Mouse (Mus musculus) embryonic facial prominence, embryonic 15.5 days (tissue): ENCODE results near the gene Gstm2. TPM values are rescaled to one million over a fixed set of nuclear protein-coding genes. Genes with fewer than 3 reads are reported as not detected.
"Not testable (repeated sequence)": the region's sequence is repeated elsewhere in the genome, so short reads cannot be mapped to it uniquely, and the experiment has no call there.

Experiments
- ATAC-seq: fragments of 200-750 bp; cut with Nextera tagmentation; 2 replicates; pipeline ENCODE4 v1.8.0; 2017; ENCODE audit warnings: low read depth, moderate TSS enrichment; ENCODE audit not compliant: insufficient number of reproducible peaks, low FRiP score, low TSS enrichment
- H3K27ac ChIP-seq: fragments of 300-500 bp; sonication (generic); replicated peaks from 2 replicates; pipeline ENCODE4 v1.5.1; 2015; ENCODE audit warnings: mild to moderate bottlenecking, inconsistent platforms
- H3K27me3 ChIP-seq: fragments of 300-500 bp; sonication (generic); 2 replicates; pipeline ENCODE4 v1.6.1; 2015; ENCODE audit warnings: inconsistent platforms
- H3K36me3 ChIP-seq: fragments of 300-500 bp; sonication (generic); 2 replicates; pipeline ENCODE4 v1.6.1; 2015; ENCODE audit warnings: mild to moderate bottlenecking, inconsistent platforms
- H3K4me1 ChIP-seq: fragments of 300-500 bp; sonication (generic); 2 replicates; pipeline ENCODE4 v1.6.1; 2015; ENCODE audit warnings: inconsistent platforms
- H3K4me2 ChIP-seq: fragments of 300-500 bp; sonication (generic); replicated peaks from 2 replicates; pipeline ENCODE4 v1.6.1; 2015; ENCODE audit warnings: mild to moderate bottlenecking, inconsistent platforms
- H3K4me3 ChIP-seq: fragments of 300-500 bp; sonication (generic); replicated peaks from 2 replicates; pipeline ENCODE4 v1.5.1; 2015; ENCODE audit warnings: mild to moderate bottlenecking, inconsistent platforms
- H3K9ac ChIP-seq: fragments of 300-500 bp; sonication (generic); 2 replicates; pipeline ENCODE4 v1.6.1; 2015; ENCODE audit warnings: inconsistent platforms
- H3K9me3 ChIP-seq: fragments of 300-500 bp; sonication (generic); replicated peaks from 2 replicates; pipeline ENCODE4 v1.6.1; 2016; ENCODE audit warnings: inconsistent platforms
- WGBS: fragments of 180-500 bp; shearing (Covaris S2); methylation state at CpG from one replicate; pipeline ENCODE4 v1.1.7; 2015; 5-methylcytosine and 5-hydroxymethylcytosine counted together
- polyA plus RNA-seq: library from polyadenylated mRNA; unstranded; fragments of >200 nt; fragmentation: Nextera tagmentation; extraction: Ambion mirVana; gene quantifications from 2 replicates; pipeline ENCODE4 v1.2.1, GENCODE M21; 2015

The Gstm2 gene
- 60.2 and 73.5 TPM in 2 replicates for polyA plus RNA-seq

DNA sequence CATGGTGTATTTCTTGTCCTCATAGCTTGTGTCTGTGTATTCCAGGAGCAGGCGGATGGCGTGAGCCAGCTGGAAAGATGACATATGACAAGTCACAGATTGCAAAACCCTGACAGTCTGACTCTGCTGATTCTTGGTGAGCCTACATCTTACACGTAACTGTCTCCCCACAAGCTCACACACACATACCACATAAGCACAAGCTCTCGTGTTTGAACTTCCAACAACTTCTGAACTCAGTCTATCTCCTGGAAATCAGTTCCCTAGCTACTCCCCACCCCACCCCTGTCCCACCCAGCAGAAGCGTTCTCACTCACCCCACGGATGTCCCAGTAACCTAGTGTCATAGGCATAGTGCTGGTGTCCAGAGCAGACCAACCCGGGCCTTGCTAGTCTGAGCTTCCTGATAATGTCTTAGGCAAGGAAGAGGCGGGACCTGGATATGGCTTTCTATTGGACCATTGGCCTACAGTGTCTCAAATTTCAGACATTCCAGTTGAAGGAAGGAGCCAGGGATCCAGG, at the start of gene Gstm2:
Gstm2 (minus strand) TSS at position 413 of the 522 bp plus-strand sequence.
- Histone ChIP-seq H3K27ac (no peak within 1 kb of the TSS; the same call in 1 of the 2 replicates), H3K4me1 (0 out of 2 replicates have a peak, but pooled peaks cover 4% of the 10 kb centered on the region)

DNA sequence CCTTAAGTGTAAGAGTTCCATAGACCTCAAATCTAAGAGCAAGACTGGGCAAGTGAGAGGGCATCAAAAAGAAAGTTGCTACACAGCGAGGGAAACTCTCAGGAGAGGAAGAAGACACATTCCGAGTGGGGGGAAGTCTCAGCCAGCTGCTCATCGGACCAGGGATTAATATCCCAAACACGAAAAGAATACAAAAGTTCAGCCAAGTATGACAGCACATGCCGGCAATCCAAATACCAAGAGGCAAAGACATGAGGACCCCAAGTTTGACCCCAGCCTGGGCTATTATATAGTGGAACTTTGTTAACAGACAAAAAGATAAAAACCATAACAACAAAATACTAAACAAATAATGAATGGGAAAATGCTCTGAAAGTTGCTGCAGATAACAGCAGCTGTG, 46.9 kb upstream of the Gstm2 start:
- Histone ChIP-seq H3K4me2 (no peak overlapping the region), H3K4me1 (no peaks in the 10 kb centered on the region), H3K9ac (no peak overlapping the region), H3K27ac (no peak overlapping the region), H3K36me3 (no peaks in the 10 kb centered on the region), H3K27me3 (no peaks in the 10 kb centered on the region), H3K9me3 (no peaks in the 10 kb centered on the region), H3K4me3 (no peak overlapping the region)
- ATAC-seq: no peak
- WGBS: 58% methylated on average over 5 of the region's 5 CpGs

More for the DNA sequence above, at the start of gene Gstm2:
- H3K9me3 ChIP-seq: no peaks in the 10 kb centered on the region
- peak; percentile 73; the same call in 1 of the 2 replicates for ATAC-seq
- whole genome bisulfite sequencing: 39% methylated on average over 8 of the region's 8 CpGs
- no peaks in the 10 kb centered on the region for H3K27me3 ChIP-seq
- peak within 1 kb of the TSS; percentile 18; the same call in 1 of the 2 replicates for H3K4me2 ChIP-seq
- H3K9ac ChIP-seq: no peak within 1 kb of the TSS
- H3K36me3 ChIP-seq: no peaks in the 10 kb centered on the region
- H3K4me3 ChIP-seq: peak within 1 kb of the TSS; percentile 23

DNA sequence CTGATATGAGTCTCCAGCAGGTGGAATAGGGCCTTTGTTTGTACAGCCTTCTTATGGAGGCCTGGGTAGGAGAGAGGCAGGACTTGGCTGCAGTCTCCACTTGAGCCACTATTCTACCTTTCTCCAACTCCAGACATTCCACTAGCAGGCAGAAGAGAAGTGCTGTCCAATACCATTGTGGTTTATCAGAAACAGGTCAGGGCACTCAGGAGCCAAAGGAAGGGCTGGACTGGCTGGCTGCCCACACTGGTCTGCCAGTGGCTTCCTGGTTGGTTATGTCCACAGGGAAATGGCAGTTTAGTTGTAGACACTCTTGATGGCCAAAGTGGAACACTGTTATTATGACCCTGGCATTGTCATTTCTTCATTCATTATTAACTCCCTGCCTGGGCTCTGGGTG, 45.9 kb upstream of the Gstm2 start:
- no peak overlapping the region for H3K4me3 ChIP-seq
- H3K27me3 ChIP-seq: no peaks in the 10 kb centered on the region
- H3K36me3 ChIP-seq: no peaks in the 10 kb centered on the region
- H3K4me1 ChIP-seq: no peaks in the 10 kb centered on the region
- no peaks in the 10 kb centered on the region for H3K9me3 ChIP-seq
- no peak overlapping the region for H3K9ac ChIP-seq
- no peak overlapping the region for H3K27ac ChIP-seq
- no peak for ATAC-seq
- H3K4me2 ChIP-seq: no peak overlapping the region

DNA sequence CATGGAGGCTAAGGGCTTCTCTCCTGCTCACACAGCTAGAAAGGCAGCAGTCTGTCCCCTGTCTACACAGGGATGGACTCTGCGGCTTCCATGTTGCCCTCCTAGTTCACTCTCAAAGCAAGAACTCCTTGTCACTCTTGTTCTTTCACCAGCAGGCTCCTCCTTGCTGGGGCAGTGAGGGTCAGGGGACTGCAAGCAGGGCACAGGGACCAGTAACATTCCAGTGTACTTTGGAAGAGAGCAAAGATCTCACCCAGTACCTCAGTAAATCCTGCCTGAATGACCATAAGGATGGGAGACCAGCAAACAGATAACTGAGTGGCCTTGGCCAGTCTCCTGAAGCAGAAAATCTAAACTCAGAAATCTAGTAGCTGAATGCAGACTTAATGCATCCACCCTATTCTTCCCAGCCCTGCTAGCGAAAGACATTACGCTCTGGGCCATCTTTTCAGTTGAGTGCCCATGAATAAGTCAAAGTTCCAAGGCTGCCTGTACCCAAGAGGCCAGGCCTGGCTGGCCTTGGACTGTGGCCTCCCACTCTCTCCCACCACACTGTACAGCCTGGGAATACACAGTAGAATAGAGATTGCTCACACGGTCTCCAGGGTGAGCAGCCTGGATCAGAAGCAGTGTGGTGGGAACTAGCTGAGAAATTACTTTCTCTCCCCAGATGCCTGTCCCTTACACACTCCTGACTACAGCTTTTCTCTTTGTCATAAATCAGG, 42.5 kb upstream of the Gstm2 start:
- Histone ChIP-seq H3K4me1 (no peaks in the 10 kb centered on the region), H3K36me3 (no peaks in the 10 kb centered on the region), H3K4me3 (no peak overlapping the region), H3K9ac (no peak overlapping the region), H3K27ac (no peak overlapping the region), H3K4me2 (no peak overlapping the region), H3K27me3 (no peaks in the 10 kb centered on the region), H3K9me3 (no peaks in the 10 kb centered on the region)
- no peak for ATAC-seq
- 83% methylated on average over 4 of the region's 4 CpGs for WGBS

DNA sequence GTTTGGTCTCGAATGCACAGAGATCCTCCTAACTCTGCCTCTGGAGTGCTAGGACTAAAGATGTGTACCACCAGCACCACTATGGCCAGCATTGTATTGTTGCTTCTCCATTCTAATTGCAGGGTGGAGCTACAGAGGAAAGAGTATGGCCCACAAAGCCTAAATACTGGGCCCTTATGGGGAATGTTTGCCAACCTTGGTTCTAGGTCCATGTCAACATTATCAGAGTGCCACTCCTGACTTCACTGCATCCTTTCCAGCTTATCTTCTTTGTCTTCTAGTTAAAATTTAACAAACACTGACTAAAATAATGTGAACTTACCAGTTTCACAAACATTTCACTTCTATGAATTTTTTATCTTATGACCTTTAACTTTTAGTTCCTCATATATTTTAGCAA, 40.3 kb upstream of the Gstm2 start:
- ATAC-seq: no peak
- no peak overlapping the region for H3K9ac ChIP-seq
- no peak overlapping the region for H3K4me2 ChIP-seq
- no peaks in the 10 kb centered on the region for H3K9me3 ChIP-seq
- no peaks in the 10 kb centered on the region for H3K4me1 ChIP-seq
- no peak overlapping the region for H3K4me3 ChIP-seq
- no peak overlapping the region for H3K27ac ChIP-seq
- H3K27me3 ChIP-seq: no peaks in the 10 kb centered on the region
- H3K36me3 ChIP-seq: no peaks in the 10 kb centered on the region
- 73% methylated on average over 1 of the region's 1 CpGs for WGBS

DNA sequence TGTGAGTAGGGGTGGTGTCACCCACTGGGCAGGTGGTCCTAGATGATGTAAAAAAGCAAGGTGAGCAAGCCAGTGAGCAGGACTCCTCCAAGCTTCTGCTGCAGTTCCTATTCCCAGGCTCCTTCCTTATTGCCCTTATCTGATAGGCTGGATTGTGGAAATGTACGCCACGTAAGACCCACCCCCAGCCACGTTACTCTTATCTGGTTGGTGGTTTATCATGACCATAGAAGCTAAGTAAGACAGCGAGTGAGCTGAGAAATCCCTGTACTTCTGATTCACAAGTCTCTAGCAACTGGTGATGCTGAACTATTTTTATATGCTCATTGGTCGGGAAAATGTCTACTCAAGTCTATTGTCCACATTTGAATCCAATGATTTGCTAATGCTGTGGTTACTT, 39.8 kb upstream of the Gstm2 start:
- ATAC-seq: no peak
- 73% methylated on average over 5 of the region's 5 CpGs for WGBS

DNA sequence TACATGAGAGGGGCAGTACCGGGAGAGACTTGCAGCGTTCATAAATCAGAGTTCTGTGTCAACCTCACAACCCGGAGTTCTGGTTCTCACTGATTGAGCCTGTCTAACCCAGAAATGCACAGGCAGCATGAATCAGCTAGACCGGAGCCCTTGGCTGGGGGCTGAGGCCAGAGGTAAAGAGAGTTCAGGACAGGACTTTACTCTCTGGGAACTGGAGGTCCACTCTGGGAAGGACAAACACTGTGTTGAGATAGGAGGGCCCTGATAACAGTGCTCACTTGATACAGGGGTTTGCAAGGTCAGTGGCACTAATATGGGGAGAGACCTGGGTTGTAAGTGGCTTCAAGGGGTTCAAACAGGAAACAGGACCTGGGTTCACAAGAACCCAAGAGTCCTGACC, 39.1 kb upstream of the Gstm2 start:
- 83% methylated on average over 4 of the region's 4 CpGs for WGBS
- Histone ChIP-seq H3K4me2 (no peak overlapping the region), H3K27ac (no peak overlapping the region), H3K4me3 (no peak overlapping the region), H3K27me3 (no peaks in the 10 kb centered on the region), H3K4me1 (no peaks in the 10 kb centered on the region), H3K9me3 (no peaks in the 10 kb centered on the region), H3K9ac (no peak overlapping the region), H3K36me3 (no peaks in the 10 kb centered on the region)
- ATAC-seq: no peak

More for the DNA sequence above, 39.8 kb upstream of the Gstm2 start:
- no peaks in the 10 kb centered on the region for H3K36me3 ChIP-seq
- H3K9ac ChIP-seq: no peak overlapping the region
- no peak overlapping the region for H3K27ac ChIP-seq
- no peak overlapping the region for H3K4me3 ChIP-seq
- no peaks in the 10 kb centered on the region for H3K9me3 ChIP-seq
- no peaks in the 10 kb centered on the region for H3K4me1 ChIP-seq
- H3K27me3 ChIP-seq: no peaks in the 10 kb centered on the region
- no peak overlapping the region for H3K4me2 ChIP-seq

DNA sequence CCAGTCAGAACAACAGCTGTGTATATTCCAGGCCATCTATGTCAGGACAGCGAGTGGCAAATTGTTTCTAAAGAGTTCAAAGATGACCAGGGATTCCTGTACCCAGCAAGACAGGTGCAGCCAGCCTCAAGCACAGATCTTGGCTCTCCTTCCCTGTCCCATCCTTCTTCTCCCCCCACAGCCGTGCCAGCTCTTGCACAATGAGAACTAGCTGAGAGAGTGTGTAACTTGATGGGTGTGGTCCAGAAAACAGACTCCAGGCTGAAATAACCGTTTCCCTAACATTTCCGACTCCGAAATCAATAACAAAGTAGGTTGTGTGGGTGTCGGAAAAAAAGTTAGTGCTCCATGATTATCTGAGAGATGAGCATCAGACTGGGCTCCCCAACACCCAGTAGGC, 36.4 kb upstream of the Gstm2 start:
- WGBS: 61% methylated on average over 6 of the region's 6 CpGs
- Histone ChIP-seq H3K4me1 (peaks cover 8% of the 10 kb centered on the region), H3K36me3 (no peaks in the 10 kb centered on the region), H3K9me3 (no peaks in the 10 kb centered on the region), H3K27me3 (no peaks in the 10 kb centered on the region), H3K4me2 (no peak overlapping the region), H3K9ac (no peak overlapping the region), H3K27ac (no peak overlapping the region), H3K4me3 (no peak overlapping the region)
- ATAC-seq: no peak

DNA sequence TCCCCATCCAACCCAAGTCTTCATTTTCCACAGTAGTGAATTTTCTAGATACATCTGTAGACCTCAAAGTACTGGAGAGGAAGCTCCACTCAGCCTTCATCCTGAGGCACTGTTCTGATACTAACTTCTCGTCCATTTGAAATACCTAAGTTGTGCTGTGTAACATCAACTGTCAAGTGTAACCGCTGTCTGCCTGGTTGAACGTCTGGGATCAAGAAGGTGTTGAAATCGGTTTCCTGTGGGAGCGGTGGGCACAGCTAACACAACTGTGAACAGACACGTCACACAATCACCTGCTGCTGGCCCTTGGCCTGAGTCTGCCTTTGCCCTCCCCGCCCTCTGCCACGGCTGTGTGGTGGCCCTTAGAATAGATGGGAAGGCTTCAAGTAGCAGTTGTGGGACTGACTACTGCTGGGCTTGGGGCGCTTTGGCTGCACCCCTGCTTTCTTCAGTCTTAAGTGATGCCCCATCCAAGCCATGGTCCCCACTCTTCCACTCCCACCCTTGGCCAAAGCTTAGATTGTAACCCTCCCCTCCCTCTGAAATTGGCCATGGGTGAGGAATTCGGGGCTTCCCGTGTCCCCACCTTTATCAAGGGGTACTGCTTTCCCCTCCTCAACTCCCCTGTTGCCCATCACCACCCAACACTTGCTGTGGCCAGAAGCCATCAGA, 34.2 kb upstream of the Gstm2 start:
- H3K4me2 ChIP-seq, H3K9ac ChIP-seq, H3K9me3 ChIP-seq, H3K27me3 ChIP-seq, H3K4me3 ChIP-seq, H3K27ac ChIP-seq, ATAC-seq, H3K36me3 ChIP-seq: not testable (repeated sequence)
- peaks cover 18% of the 10 kb centered on the region for H3K4me1 ChIP-seq
- WGBS: 80% methylated on average over 11 of the region's 11 CpGs

DNA sequence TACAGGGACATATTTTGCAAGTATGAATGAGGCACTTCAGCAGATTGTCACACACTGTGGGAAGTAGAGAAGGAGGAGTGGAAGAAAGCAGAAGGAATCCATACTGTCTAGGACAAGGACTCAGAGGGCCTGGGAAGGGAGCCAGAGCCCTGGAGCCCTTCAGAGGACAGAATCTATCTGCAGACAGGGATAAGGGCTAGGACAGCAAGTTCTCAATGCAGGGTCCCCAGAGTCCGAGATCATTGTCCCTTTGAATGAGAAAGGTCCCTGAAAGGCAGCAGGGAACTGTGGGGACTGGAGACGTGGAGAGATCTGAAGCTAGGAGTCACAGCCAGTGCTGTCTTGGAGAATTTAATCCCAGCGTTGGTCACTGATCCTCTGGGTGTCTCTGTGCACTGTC, 33.0 kb upstream of the Gstm2 start:
- 65% methylated on average over 3 of the region's 3 CpGs for WGBS
- not testable (repeated sequence) for ATAC-seq, H3K36me3 ChIP-seq

DNA sequence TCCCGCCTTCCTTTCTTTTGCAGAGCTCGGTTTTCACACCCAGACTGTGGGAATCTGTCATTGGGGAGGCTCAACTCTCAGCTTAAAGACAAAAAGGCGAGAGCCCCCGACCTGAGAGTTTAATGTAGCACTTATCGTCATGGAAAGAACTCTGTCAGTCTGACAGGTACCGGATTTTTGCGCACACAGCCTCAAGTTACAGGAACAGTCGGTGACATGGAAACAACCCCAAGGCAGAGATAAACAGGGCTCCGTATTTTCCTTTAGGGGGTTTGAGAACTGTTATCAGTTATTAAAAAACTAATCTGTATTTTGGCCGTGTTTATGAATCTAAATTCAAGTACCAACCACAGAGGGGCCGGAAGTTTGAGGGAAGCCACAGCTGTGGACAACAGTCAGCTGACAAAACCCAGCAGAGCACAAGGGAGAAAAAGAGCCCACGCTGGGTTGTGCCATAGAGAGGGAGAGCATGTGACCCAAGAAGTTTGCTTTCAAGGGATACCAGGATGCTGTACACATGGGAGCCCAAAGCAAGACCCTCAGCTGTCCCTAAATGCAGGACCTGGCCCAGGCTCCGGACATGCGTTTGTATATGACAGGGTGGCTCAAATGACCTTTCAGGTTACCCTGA, 32.1 kb upstream of the Gstm2 start:
- 21% methylated on average over 14 of the region's 14 CpGs for WGBS
- H3K9ac ChIP-seq: peak overlapping the region; percentile 48

More for the DNA sequence above, 33.0 kb upstream of the Gstm2 start:
- peaks cover 18% of the 10 kb centered on the region for H3K4me1 ChIP-seq
- H3K4me2 ChIP-seq, H3K4me3 ChIP-seq, H3K27ac ChIP-seq, H3K9me3 ChIP-seq, H3K27me3 ChIP-seq, H3K9ac ChIP-seq: not testable (repeated sequence)

More for the DNA sequence above, 32.1 kb upstream of the Gstm2 start:
- Histone ChIP-seq H3K27me3 (no peaks in the 10 kb centered on the region), H3K27ac (peak overlapping the region; percentile 94), H3K4me2 (peak overlapping the region; percentile 73), H3K4me1 (peaks cover 23% of the 10 kb centered on the region), H3K4me3 (peak overlapping the region; percentile 47), H3K36me3 (no peaks in the 10 kb centered on the region), H3K9me3 (no peaks in the 10 kb centered on the region)
- no peak for ATAC-seq
